Comparison of ENCODE assay signal across 11 mouse cellular contexts in the genomic region with DNA sequence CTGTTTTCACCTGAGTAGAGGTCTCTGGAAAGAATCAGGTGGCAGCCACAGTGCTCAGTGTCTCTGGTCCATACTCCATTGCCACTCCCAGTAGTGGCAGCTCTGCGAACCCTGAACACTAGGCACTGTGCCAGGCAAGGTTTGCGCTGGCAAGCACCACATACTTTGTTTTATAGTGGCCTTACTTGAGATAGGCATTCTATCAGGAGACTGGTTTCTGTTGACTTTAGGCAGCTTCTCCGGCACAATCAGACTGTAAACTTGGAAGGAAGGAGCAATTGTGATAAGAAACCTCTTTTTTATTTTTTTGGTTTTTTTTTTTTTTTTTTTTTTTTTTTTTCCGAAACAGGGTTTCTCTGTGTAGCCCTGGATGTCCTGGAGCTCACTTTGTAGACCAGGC. TPM values are rescaled to one million over a fixed set of nuclear protein-coding genes. Genes with fewer than 3 reads are reported as not detected.
DNase-seq lines count a peak whose midpoint lies in the region.
"Had no signal": no experiment of that assay in that cellular context is flagged by ENCODE, and none has a peak within 500 bp of the region (broad histone marks: within the 10 kb centered on the region; RNA-seq: fewer than 3 reads in every experiment).

No protein-coding gene starts in this region.

- DNase-seq in cerebellum, postnatal 10 days, result peak; percentile 33 to 37
- no peak for DNase-seq in cerebellum, postnatal 36 days
- peak; percentile 21 for DNase-seq in ovary, postnatal 36 days (ENCODE audit: low spot score)
- no peak for DNase-seq in ovary, adult 18-20 months (ENCODE audit: low spot score)
- DNase-seq in kidney, postnatal 4 days, result peak; percentile 24 to 36
- no peak for DNase-seq in frontal cortex, adult 2 months (ENCODE audit: extremely low spot score in 1 of 2, low spot score in 1 of 2)
- no peak for DNase-seq in layer of hippocampus, adult 18-20 months (ENCODE audit: low spot score in 2 of 2)
- DNase-seq in neural tube, embryonic 10.5 days (ENCODE audit: extremely low spot score, low spot score), result no peak
- DNase-seq: adrenal gland, postnatal 14 days; right cerebral cortex, postnatal 14 days; thymus, postnatal 25 days had no signal

RNA-seq across cellular contexts. Expression of gene Gde1, which starts 2.4 kb away (rescaled TPM):
- polyA plus RNA-seq in frontal cortex, adult 2 months (2012; rRNA removed), result 371 and 372 TPM in 2 replicates
- 100 to 1,000 TPM; 198 TPM for total RNA-seq in layer of hippocampus, adult 18-20 months (2021)

RNA-seq across cellular contexts. Expression of gene Ccp110, which starts 4.3 kb away (rescaled TPM):
- 41.8 and 44.2 TPM in 2 replicates for polyA plus RNA-seq in frontal cortex, adult 2 months (2012; rRNA removed)
- 10 to 100 TPM; 45.9 to 51.1 TPM for total RNA-seq in layer of hippocampus, adult 18-20 months (2021)

RNA-seq across cellular contexts. Expression of gene Vps35l, which starts 32.0 kb away (rescaled TPM):
- polyA plus RNA-seq in frontal cortex, adult 2 months (2012; rRNA removed), result 67.2 and 68.8 TPM in 2 replicates
- total RNA-seq in layer of hippocampus, adult 18-20 months (2021), result 10 to 100 TPM; 58.3 to 62.8 TPM

Comparison
In these comparisons a context has a peak if more than half of its experiments do, and no peak if none do; other contexts are left out.
1. DNase-seq: peak in cerebellum, postnatal 10 days (2 of 2), ovary, postnatal 36 days (single experiment) and kidney, postnatal 4 days (2 of 2); none in cerebellum, postnatal 36 days (0 of 2), ovary, adult 18-20 months (single experiment), frontal cortex, adult 2 months (0 of 2), layer of hippocampus, adult 18-20 months (0 of 2) and neural tube, embryonic 10.5 days (single experiment).